Comparison of ENCODE assay signal across 13 mouse cellular contexts in genomic region chr7:130173914-130174313, GRCm38 (mm10).
DNase-seq lines count a peak whose midpoint lies in the region; ATAC-seq lines count a peak whose summit lies in the region.
"Had no signal": no experiment of that assay in that cellular context is flagged by ENCODE, and none has a peak within 500 bp of the region (broad histone marks: within the 10 kb centered on the region; RNA-seq: fewer than 3 reads in every experiment).

No protein-coding gene starts in this region.

- H3K36me3 ChIP-seq in embryonic facial prominence, embryonic 15.5 days = peaks cover 76% of the 10 kb centered on the region
- H3K36me3 ChIP-seq in stomach, embryonic 14.5 days (ENCODE audit: control insufficient read depth, insufficient read depth, low read length) = peaks cover 65% of the 10 kb centered on the region
- H3K36me3 ChIP-seq in midbrain, embryonic 13.5 days = peaks cover 69% of the 10 kb centered on the region
- peaks cover 18% of the 10 kb centered on the region; the same call in 1 of the 2 replicates for H3K36me3 ChIP-seq in hindbrain, embryonic 14.5 days (replicated peaks; ENCODE audit: control insufficient read depth, insufficient read depth)

- WGBS in embryonic facial prominence, embryonic 15.5 days = 70% methylated on average over 5 of the region's 5 CpGs
- 57% methylated on average over 5 of the region's 5 CpGs for WGBS in stomach, embryonic 14.5 days
- WGBS in midbrain, embryonic 13.5 days = 91% methylated on average over 5 of the region's 5 CpGs
- WGBS in hindbrain, embryonic 14.5 days = 76% methylated on average over 5 of the region's 5 CpGs

- no peak overlapping the region for H3K4me3 ChIP-seq in embryonic facial prominence, embryonic 15.5 days (replicated peaks)
- H3K4me3 ChIP-seq in stomach, embryonic 14.5 days (ENCODE audit: low read depth, low read length) = no peak overlapping the region
- no peak overlapping the region for H3K4me3 ChIP-seq in midbrain, embryonic 13.5 days (replicated peaks)
- H3K4me3 ChIP-seq in hindbrain, embryonic 14.5 days (replicated peaks; ENCODE audit: low read length) = no peak overlapping the region
- H3K4me3 ChIP-seq: erythroblast, embryonic 14.5 days; hindbrain, embryonic 15.5 days; neural tube, embryonic 12.5 days had no signal

- H3K4me1 ChIP-seq in embryonic facial prominence, embryonic 15.5 days = peaks cover 33% of the 10 kb centered on the region
- H3K4me1 ChIP-seq in stomach, embryonic 14.5 days (ENCODE audit: control insufficient read depth, insufficient read depth, low read length) = peaks cover 20% of the 10 kb centered on the region
- peaks cover 1% of the 10 kb centered on the region for H3K4me1 ChIP-seq in midbrain, embryonic 13.5 days (replicated peaks)
- no peaks in the 10 kb centered on the region for H3K4me1 ChIP-seq in hindbrain, embryonic 14.5 days (replicated peaks; ENCODE audit: control insufficient read depth, insufficient read depth, low read length)
- H3K4me1 ChIP-seq: hindbrain, embryonic 15.5 days had no signal

- peak; percentile 9 to 18 for DNase-seq in cerebellum, postnatal 14 days
- no peak for DNase-seq in cerebellum, adult 9-10 months
- DNase-seq in left cerebral cortex, postnatal 4 days = peak; percentile 32
- no peak for DNase-seq in left cerebral cortex, postnatal 36 days (ENCODE audit: low spot score in 2 of 2)
- no peak for DNase-seq in hindbrain, embryonic 14.5 days (ENCODE audit: low spot score)
- DNase-seq: layer of hippocampus, postnatal 36 days had no signal

- peak overlapping the region; percentile 75; the same call in 1 of the 2 replicates for H3K27ac ChIP-seq in embryonic facial prominence, embryonic 15.5 days (replicated peaks)
- peak overlapping the region; percentile 62; the same call in 1 of the 2 replicates for H3K27ac ChIP-seq in stomach, embryonic 14.5 days (ENCODE audit: low read length)
- H3K27ac ChIP-seq in midbrain, embryonic 13.5 days = no peak overlapping the region
- no peak overlapping the region for H3K27ac ChIP-seq in hindbrain, embryonic 14.5 days
- H3K27ac ChIP-seq: hindbrain, embryonic 15.5 days; neural tube, embryonic 12.5 days had no signal

- no peak overlapping the region for H3K4me2 ChIP-seq in embryonic facial prominence, embryonic 15.5 days (replicated peaks)
- H3K4me2 ChIP-seq in stomach, embryonic 14.5 days (replicated peaks; ENCODE audit: low read depth, low read length) = no peak overlapping the region
- no peak overlapping the region for H3K4me2 ChIP-seq in midbrain, embryonic 13.5 days (replicated peaks)
- no peak overlapping the region for H3K4me2 ChIP-seq in hindbrain, embryonic 14.5 days (replicated peaks)
- H3K4me2 ChIP-seq: hindbrain, embryonic 15.5 days; neural tube, embryonic 12.5 days had no signal

- no peak for ATAC-seq in embryonic facial prominence, embryonic 15.5 days (ENCODE audit: insufficient number of reproducible peaks, low FRiP score, low TSS enrichment, low read depth)
- no peak for ATAC-seq in stomach, embryonic 14.5 days (ENCODE audit: insufficient number of reproducible peaks, insufficient read depth, low FRiP score, low read depth)
- no peak for ATAC-seq in midbrain, embryonic 13.5 days
- ATAC-seq in hindbrain, embryonic 14.5 days (ENCODE audit: low FRiP score) = no peak
- ATAC-seq: Patski had no signal

- H3K9ac ChIP-seq in embryonic facial prominence, embryonic 15.5 days = no peak overlapping the region
- no peak overlapping the region for H3K9ac ChIP-seq in stomach, embryonic 14.5 days (replicated peaks; ENCODE audit: low read depth, low read length)
- no peak overlapping the region for H3K9ac ChIP-seq in midbrain, embryonic 13.5 days (replicated peaks)
- no peak overlapping the region for H3K9ac ChIP-seq in hindbrain, embryonic 14.5 days
- H3K9ac ChIP-seq: hindbrain, embryonic 15.5 days; neural tube, embryonic 12.5 days had no signal

- intact Hi-C loops in left cerebral cortex, postnatal 4 days (cut with DNase I) = no loop called here
- intact Hi-C loops in left cerebral cortex, postnatal 36 days (cut with DNase I) = no loop called here

- H3K27me3 ChIP-seq in embryonic facial prominence, embryonic 15.5 days = no peaks in the 10 kb centered on the region
- H3K27me3 ChIP-seq in stomach, embryonic 14.5 days (ENCODE audit: control insufficient read depth, insufficient read depth, low read length) = no peaks in the 10 kb centered on the region
- peaks cover 57% of the 10 kb centered on the region for H3K27me3 ChIP-seq in midbrain, embryonic 13.5 days
- H3K27me3 ChIP-seq in hindbrain, embryonic 14.5 days (ENCODE audit: control insufficient read depth, insufficient read depth, low read length) = no peaks in the 10 kb centered on the region
- H3K27me3 ChIP-seq: hindbrain, embryonic 15.5 days; neural tube, embryonic 12.5 days; Patski had no signal

- H3K9me3 ChIP-seq in embryonic facial prominence, embryonic 15.5 days (replicated peaks) = no peaks in the 10 kb centered on the region
- H3K9me3 ChIP-seq in stomach, embryonic 14.5 days (ENCODE audit: control insufficient read depth, low read depth, low read length) = no peaks in the 10 kb centered on the region
- H3K9me3 ChIP-seq in midbrain, embryonic 13.5 days = no peaks in the 10 kb centered on the region
- no peaks in the 10 kb centered on the region for H3K9me3 ChIP-seq in hindbrain, embryonic 14.5 days (ENCODE audit: control insufficient read depth, low read length)
- H3K9me3 ChIP-seq: hindbrain, embryonic 15.5 days; neural tube, embryonic 12.5 days had no signal

Comparison
In these comparisons a context has a peak if more than half of its experiments do, and no peak if none do; other contexts are left out.
1. DNase-seq: peak in cerebellum, postnatal 14 days (2 of 2) and left cerebral cortex, postnatal 4 days (single experiment); none in cerebellum, adult 9-10 months (single experiment), left cerebral cortex, postnatal 36 days (0 of 2) and hindbrain, embryonic 14.5 days (single experiment).
2. H3K27ac ChIP-seq: peak in embryonic facial prominence, embryonic 15.5 days (single experiment) and stomach, embryonic 14.5 days (single experiment); none in midbrain, embryonic 13.5 days (single experiment) and hindbrain, embryonic 14.5 days (single experiment).